Mouse (Mus musculus): Measurements from ENCODE around the gene Chrne. TPM values are rescaled to one million over a fixed set of nuclear protein-coding genes. Genes with fewer than 3 reads are reported as not detected.
A peak's percentile ranks its signal among the peaks of the same experiment; 100 is the strongest.

The Chrne gene
- total RNA-seq (2021) (not detected), polyA plus RNA-seq (2012; rRNA removed) (0.30 TPM in 1 of 2 replicates, not detected in the other)
- long read RNA-seq, result 0 reads

GRCm38 (mm10) chr11:70619101-70619500, at the start of gene Chrne:
Gene Chrne, minus strand, starts transcription at chr11:70619216.
- DNase-seq, result no peak

GRCm38 (mm10) chr11:70668335-70668770, 49.3 kb upstream of the Chrne start:
- no peak for DNase-seq

- peak; percentile 6 for DNase-seq
These were observed 48.5 kb upstream of the Chrne start for GRCm38 (mm10) chr11:70667271-70668150.

DNA sequence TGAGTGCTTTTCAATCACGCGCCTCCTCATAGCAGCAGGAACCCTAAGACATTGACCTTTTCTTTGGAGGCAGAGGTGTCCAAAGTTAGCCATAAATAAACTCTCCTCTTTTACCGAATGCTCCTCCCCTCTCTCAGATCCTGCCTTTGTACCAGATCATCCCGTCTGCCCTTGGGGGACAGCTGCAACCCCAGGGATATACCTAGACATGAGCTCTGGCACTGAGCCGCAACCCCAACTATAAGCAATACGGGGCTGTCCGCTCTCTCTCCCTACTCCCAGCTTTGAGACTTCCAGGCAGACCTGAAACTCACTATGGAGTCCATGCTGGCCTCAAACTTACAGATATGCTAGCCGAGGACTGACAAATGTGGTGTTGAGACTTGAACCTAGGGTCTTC, 47.7 kb upstream of the Chrne start:
- DNase-seq, result no peak

GRCm38 (mm10) chr11:70664741-70665140, 45.7 kb upstream of the Chrne start:
- no peak for DNase-seq

DNA sequence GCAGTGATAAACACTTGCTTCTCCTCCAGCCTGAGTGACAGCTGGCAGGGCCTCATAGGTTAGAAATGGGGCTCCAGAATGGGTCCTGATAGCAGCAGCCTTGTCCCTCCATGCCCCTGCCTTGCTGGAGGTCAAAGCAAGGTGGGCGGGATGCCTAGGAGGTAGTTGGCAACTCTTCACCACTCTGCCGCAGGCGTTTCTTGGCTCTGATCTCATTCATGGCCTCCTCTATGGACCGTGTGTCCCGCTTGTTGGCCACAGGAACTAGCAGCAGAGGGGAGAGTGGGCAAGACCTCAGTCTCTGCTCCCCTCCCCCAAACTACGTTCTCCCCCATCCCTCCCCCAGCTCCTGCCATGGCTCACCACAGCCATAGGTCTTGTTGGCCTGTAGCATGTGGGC, 44.9 kb upstream of the Chrne start:
- DNase-seq, result no peak

DNA sequence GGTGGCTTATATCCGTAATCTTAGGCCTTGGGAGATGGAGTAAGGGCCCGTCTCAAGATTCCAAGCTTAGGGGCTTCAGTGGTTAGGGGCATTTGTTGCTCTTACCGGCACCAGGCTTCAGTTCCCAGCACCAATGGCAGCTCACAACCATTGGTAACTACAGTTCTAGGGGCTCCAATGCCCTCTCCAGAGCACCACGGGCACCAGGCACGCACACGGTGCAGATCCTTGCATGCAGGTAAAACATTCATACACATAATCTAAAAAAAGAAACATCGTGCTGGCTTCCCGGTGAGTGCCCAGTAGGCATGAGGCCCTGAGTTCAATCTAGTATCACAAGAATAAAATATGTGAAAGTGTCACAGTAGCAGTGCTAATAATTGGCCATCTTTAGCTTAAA, 44.1 kb upstream of the Chrne start:
- DNase-seq, result no peak

DNA sequence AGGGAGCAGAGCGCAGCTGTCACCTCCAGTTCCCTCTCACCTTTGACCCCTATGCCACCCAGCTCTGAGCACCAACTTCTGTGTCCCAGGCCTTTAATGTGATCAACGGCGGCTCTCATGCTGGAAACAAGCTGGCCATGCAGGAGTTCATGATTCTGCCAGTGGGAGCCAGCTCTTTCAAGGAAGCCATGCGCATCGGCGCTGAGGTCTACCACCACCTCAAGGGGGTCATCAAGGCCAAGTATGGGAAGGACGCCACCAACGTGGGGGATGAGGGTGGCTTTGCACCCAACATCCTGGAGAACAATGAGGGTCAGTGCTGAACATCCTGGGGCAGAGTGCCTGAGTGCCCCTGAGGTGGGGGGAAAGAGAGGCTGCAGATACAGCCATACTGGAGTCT, 41.6 kb upstream of the Chrne start:
- DNase-seq, result peak; percentile 3

- no peak for DNase-seq
These were observed 39.9 kb upstream of the Chrne start for GRCm38 (mm10) chr11:70658942-70659341.

DNA sequence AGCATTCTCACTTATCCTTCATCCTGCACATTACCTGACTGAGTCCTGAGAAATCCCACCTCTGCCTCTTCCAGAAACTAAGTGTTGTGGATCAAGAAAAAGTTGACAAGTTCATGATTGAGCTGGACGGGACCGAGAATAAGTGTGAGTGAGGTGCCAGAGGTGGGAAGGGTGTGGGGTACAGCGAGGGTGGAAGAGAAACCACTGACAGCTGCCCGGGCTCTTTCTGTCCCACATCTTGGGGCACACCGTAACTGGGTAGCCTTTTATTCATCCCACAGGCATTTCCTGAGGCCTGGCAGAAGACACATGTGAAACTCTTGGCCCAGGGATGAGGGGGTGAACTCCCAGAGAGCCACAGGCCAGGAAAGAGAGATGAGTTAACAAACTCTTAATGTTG, 39.5 kb upstream of the Chrne start:
- DNase-seq, result no peak

DNA sequence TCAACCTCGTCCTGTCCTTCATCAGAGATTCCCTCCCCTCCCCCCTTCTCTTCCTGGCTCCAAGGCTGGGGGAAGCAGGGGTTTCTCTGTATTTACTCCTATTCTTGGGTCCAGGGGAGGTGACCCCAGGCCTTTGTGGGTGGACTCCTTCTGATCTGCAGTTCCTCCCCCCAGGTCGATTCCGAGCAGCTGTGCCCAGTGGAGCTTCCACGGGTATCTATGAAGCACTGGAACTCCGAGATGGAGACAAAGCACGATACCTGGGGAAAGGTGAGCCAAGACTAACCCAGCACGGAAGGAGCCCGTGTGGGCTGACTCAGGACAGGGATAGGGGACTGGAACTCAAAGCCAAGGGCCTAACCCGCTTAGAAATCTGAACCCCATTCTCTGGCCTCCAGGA, 39.0 kb upstream of the Chrne start:
- no peak for DNase-seq

- peak; percentile 2 for DNase-seq
These were observed 38.6 kb upstream of the Chrne start for GRCm38 (mm10) chr11:70657573-70657972.

DNA sequence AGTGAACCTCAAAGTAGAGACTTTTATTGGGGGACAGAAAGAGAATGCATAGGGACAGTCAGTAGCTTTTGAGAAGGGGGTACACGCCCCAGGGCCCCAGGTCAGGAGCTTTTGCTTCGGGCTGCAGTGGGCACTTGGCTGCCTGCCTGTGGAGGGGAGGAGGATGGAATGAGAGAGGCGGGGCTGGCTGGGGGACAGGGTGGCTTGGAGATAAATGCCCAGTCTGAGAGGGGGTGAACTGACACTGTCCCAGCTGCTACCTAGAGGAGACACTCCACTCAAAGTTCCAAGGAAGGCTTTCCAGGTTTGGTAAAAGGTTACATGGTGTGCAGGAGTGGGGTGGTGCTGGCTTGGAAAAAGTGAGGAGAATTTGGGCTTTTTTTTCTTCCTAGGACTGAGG, 37.9 kb upstream of the Chrne start, which contains the start of gene Eno3:
Gene Eno3 (plus strand): TSS at position 239 of the 400 bp plus-strand sequence.
- DNase-seq, result peak; percentile 43

DNA sequence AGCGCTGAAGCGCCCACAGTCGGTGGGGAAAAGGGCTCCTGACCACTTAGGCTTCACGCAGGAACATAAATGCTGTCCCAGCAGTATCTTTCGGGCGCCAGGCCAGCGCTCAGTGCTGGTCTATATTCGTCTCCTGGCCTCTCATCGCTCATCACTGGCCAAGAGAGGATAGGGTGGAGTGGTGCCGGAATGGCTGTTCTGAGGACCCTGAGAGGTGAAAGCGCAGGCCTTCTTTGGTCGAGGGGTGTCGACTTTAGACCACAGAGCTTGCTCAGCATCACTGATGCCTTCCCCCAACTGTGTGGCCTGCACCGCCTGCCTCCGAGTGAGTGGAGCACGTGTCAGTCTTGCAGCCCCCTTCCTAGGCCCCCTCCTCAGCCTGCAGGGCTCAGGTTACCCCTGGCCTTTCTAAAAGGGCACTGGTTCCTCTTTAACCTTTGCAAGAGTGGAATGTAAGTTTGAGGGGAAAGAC, 37.5 kb upstream of the Chrne start:
- DNase-seq, result peak; percentile 60

GRCm38 (mm10) chr11:70655571-70656455, 36.8 kb upstream of the Chrne start:
- peak; percentile 90 for DNase-seq

- peak; percentile 93 for DNase-seq
These were observed 36.0 kb upstream of the Chrne start for GRCm38 (mm10) chr11:70654923-70655570.

- DNase-seq, result peak; percentile 87
These were observed 35.3 kb upstream of the Chrne start, which contains the start of gene Pfn1 for GRCm38 (mm10) chr11:70654198-70654922. Gene Pfn1, minus strand, starts transcription at chr11:70654644.

DNA sequence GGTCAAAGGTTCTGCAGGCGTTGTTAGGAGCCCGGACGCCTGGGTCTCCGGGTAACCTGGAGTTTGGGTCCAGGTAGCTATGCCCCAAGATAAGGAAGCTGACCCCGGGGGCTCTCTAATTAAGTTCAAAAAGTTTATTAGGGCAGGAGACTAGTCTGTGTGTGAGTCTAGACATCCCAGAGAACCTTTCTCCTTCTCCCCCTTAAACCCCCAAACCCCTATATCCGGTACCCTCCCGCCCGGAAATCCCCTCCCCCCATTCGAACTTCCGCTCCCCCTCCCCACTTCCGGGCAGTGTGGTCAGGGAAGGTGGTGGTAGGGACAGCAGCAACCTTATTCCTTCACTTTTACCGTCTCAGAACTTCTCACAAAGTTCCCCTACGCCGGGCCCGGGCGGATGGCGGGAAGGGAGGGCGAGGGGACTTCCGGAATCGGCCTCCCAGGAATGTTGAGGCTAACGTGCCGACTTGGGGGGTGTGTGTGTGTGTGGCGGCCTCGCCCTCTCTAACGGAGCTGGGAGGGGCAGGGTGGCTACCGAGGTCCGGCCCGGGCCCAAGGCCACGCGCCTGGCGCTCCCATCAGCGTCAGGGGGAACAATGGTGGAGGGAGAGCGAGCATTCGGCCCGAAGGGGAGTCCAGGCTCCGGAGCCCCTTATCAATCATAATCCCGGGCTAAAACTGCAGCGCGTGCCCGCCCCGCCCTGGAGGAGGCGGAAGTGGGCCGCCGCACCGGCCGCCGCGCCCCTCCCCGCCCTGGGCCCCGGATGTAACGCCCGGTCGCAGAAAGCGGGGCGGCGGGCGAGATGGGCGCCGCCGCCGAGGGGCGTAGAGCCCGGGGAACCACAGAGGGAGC, 34.6 kb upstream of the Chrne start:
- DNase-seq, result peak; percentile 84

DNA sequence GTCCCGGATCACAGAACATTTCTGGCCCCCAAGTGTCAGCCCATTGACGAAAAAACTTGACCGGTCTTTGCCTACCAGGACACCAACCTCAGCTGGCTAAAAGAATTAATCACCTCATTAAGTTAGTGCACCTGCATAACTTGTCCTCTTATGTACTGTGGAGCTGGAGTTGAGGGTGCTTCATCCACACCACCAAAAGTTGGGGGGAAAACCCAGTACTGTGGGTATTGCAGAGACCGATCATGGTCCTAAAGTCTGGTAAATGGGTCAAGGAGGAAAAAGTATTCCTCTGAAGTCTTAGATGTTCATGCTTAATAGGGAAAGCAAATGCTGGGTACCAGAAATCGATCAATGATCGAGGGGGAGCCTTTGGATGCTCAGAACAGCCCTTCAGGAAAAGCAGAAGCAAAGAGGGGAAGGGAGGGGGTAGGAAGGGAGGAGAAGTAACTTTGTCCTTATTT, 33.9 kb upstream of the Chrne start:
- no peak for DNase-seq

Measured in adrenal gland, adult 2 months (tissue).